Mouse (Mus musculus): ENCODE data around the gene Ptx4.

Gene Ptx4

GRCm38 (mm10) chr17:25120406-25120805 lies at the start of gene Ptx4:
Gene Ptx4, plus strand, starts transcription at chr17:25120760.
- in situ Hi-C loops (cut with MboI, MseI), result no loop called here

- in situ Hi-C loops (cut with MboI, MseI), result loop anchor here (10.0 kb wide), 1 partner anchor 438 kb away; no protein-coding TSS in a partner anchor
These were observed 43.7 kb upstream of the Ptx4 start for GRCm38 (mm10) chr17:25076906-25077305.

DNA sequence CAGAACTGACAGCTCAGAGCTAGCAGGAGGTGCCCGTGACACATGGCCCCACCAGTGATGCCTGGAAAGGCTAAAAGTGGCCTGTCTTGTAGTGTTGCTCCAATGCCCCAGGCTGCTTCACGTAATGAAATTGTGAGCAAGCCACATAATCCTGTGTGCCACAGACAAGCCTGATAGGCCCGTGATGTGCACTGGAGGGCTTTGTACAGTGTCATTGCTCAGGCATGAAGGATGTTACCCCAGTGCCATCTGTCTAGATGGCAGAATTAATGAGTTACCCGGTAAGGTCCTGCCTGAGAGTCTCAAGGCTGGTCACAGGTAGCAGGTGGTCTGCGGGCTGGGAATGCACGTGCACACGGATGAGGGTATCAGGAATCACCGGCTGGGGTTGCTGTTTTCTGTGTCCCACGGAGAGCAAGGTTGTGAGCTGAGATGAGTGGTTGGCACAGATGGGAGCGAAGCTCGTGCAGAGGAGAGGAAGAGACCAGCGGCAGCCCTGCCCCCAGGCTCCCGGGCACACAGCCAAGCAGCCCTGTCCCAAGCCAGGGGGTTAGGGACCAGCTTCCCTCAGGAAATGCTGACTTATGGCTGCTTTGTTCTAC lies 42.7 kb upstream of the Ptx4 start:
- in situ Hi-C loops (cut with MboI, MseI), result loop anchor here (10.0 kb wide), 1 partner anchor 437 kb away; no protein-coding TSS in a partner anchor

- in situ Hi-C loops (cut with MboI, MseI), result no loop called here
These were observed 40.4 kb upstream of the Ptx4 start for GRCm38 (mm10) chr17:25080210-25080609.

GRCm38 (mm10) chr17:25080960-25081381 lies 39.6 kb upstream of the Ptx4 start:
- in situ Hi-C loops (cut with MboI, MseI), result no loop called here

DNA sequence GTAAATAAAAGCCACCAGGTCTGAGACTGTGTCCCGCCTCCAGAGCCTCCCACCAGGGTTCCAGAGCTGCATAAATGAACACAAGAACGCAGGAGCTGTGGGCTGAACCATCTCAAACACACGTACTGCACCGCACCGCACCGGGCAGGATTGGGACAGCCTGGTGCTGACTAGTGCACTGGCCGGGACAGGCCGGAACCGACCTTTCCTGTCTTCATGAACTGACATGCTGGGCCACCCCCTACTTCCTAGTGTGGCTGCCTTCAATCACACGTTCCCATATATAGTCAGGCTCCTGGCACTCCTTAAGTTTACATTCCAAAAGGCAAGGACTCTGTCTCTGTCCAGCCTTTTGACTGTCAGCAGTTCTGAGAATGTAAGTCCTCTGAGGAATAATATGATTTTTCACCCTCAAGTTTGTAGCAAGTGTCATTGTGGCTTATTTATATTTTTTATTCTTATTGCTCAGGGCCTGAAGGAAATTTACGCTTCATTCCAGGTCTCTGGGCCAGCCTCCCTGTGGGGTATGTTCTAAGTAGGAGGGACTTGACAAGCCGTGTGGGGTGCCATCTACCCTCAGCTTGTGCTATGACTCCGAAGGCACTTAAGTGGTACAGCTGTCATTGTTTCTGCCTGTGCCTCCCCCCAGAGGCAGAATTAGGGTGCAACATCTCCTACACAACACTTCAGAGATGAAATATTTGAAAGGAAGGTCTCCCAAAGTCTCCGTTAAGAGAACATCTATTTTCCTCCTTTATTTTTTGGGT lies 38.3 kb upstream of the Ptx4 start:
- in situ Hi-C loops (cut with MboI, MseI), result no loop called here

- in situ Hi-C loops (cut with MboI, MseI), result no loop called here
These were observed 37.7 kb upstream of the Ptx4 start for GRCm38 (mm10) chr17:25082887-25083286.

DNA sequence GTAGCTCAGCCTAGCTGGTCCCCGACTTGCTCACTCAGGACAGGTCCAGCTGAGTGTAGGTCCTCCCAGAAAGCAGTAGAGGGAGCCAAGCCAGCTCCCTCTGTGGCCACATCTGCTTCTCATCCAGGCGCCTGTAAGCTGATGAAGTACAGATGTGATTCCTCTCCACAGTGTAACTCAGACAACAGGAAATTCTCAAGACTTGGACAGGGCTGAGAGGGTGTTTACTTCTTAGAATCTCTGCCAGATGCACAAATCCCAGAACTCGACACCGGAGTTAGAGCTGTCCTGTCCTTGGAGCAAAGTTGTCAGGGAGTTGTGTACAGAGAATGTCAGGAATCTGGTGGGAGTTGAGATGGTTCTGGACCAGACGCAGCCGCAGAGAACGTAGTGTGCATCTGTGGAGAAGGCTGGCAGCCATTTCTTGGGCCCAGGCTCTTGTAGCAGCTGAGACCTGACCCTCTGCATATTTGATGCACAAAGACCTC lies 37.1 kb upstream of the Ptx4 start, which contains the start of gene Tmem204:
Tmem204 (minus strand) TSS at position 148 of the 488 bp plus-strand sequence.
- in situ Hi-C loops (cut with MboI, MseI), result no loop called here

DNA sequence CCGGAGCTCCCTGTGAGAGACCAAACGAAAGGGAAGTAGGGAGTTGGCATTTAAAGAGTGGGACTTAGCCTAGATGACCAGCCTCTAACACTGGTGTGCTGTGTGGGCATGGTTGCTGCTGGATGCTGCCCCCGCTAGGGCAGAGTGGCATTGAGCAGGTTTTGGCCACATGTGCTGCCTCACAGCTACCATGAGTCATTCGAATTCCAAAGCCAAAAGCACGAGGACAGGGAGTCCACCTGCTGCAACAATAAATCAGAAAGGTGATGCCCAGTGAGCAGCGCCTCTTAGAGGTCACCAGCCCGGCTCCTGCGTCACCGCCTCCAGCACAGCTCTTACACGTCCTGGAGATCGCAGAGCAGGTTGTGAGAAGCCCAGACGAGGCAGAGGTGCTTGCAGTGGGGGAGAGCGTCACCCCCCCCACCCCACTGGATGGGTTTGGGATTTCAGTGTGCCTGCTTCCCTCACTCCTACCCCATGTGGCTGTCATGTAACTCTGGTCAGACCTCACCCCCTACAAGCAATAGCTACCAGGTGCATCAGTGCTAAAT lies 35.6 kb upstream of the Ptx4 start:
- in situ Hi-C loops (cut with MboI, MseI), result no loop called here

DNA sequence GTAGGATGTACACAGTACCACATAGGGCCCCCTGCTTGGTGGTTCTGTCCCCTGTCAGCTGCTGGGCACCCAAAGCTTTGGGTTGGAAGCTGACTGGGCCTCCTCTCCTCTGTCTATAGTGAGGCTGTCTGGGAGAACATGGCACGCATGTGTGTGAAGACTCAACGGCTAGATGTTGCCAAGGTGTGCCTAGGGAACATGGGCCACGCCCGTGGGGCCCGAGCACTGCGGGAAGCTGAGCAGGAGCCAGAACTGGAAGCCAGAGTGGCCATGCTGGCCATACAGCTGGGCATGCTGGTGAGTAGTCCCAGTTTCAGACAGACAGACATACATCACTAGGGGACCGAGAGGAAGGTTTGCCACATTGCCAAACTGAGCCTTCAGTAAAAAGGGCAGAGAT lies 33.8 kb upstream of the Ptx4 start:
- in situ Hi-C loops (cut with MboI, MseI), result no loop called here

DNA sequence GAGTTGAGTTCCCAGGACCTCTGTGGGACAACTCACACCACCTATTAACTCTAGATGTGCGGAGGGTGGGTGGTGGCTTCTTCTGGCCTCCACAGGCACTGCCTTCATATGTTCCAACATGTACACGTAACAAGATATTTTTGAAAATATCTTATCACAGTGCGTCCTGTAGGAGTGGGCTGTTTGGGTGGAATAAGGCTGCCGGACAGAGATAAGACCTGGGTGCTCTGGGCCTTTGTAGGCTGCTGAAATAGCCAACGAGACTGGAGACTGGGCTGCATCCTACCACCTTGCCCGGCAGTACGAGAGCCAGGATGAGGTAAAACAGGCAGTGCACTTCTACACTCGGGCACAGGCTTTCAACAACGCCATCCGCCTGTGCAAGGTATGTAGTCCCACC lies 31.4 kb upstream of the Ptx4 start:
- in situ Hi-C loops (cut with MboI, MseI), result no loop called here

- in situ Hi-C loops (cut with MboI, MseI), result no loop called here
These were observed 30.1 kb upstream of the Ptx4 start for GRCm38 (mm10) chr17:25090450-25090849.

GRCm38 (mm10) chr17:25096221-25096620 lies 24.3 kb upstream of the Ptx4 start:
- in situ Hi-C loops (cut with MboI, MseI), result no loop called here

GRCm38 (mm10) chr17:25100052-25100451 lies 20.5 kb upstream of the Ptx4 start:
- in situ Hi-C loops (cut with MboI, MseI), result no loop called here

- in situ Hi-C loops (cut with MboI, MseI), result no loop called here
These were observed 19.2 kb upstream of the Ptx4 start for GRCm38 (mm10) chr17:25101338-25101737.

DNA sequence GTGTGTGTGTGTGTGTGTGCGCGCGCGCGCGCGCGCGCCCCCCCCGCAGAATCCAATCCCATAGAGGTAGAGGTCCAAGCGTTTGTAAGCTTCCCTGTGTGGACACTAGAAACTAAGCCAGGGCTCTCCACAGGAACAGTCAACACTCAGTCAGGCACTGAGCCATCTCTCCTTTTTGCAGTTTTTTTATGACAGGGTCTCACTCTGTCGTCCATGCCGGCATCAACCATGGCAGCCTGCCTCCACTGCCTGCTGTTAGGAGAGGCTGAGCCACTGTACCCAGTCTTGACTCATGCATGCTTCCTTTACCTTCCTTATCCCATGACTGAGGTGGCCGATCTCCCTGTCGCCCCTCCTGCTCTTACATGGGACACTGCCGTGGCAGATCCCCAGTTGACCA lies 12.8 kb upstream of the Ptx4 start:
- in situ Hi-C loops (cut with MboI, MseI), result no loop called here

DNA sequence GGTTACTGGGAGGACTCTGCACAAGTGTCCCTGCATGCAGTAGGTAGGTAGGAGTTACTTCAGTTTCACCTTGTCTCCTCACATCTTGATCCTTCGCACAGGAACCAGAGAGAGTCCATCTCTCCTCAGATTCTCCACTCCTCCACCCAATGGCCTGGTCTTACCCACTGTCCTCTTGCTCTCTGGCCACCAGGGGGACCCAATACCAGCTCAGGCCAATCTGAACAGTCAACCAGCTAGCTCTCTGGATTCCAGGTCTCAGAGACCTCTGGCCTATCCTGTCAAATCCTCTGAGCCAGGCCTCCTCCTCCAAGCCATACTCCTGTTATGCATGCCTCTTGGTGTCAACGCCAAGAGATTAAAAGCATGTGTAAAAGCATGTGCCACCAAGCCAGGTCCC lies 11.0 kb upstream of the Ptx4 start:
- in situ Hi-C loops (cut with MboI, MseI), result no loop called here

DNA sequence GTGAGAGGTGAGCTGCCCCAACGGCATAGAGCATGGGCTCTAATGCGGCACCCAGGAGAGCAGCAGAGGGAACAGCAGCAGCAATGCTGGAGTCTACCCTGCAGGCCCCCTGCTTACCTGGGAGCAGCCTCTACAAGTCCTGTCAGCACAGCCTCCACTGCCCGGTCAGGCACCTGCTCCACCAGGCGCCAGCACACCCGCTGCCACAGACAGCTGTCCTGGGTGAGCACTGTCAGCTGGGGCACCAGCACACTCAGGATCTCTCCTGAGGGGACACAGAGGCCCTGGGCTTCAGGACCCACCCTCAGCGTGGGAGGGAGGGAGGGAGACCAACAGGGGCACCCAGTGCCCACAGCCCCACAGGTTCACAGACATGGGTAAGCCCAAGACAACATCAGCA lies 10.0 kb upstream of the Ptx4 start:
- in situ Hi-C loops (cut with MboI, MseI), result loop anchor here (5.0 kb wide), 1 partner anchor 162 kb away; the partner anchor contains the start of gene Ube2i

DNA sequence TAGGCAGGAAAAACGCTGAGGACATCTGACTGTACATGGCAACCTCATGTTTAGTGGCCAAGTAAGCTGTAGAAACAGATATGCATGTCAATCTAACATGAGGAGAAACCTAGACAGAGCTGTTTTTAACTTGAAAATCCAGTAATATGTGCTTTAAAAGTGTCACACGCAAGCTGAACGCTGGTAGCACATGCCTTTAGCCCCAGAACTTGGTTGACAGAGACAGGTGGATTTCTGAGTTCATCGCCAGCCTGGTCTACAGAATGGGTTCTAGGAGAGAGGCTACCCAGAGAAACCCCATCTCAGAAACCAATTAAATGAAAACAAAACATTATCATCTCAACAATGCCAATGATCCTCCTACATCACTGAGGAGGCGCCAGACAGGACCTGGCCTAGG lies 9.3 kb upstream of the Ptx4 start:
- in situ Hi-C loops (cut with MboI, MseI), result loop anchor here (5.0 kb wide), 1 partner anchor 161 kb away; the partner anchor contains the start of gene Ube2i

DNA sequence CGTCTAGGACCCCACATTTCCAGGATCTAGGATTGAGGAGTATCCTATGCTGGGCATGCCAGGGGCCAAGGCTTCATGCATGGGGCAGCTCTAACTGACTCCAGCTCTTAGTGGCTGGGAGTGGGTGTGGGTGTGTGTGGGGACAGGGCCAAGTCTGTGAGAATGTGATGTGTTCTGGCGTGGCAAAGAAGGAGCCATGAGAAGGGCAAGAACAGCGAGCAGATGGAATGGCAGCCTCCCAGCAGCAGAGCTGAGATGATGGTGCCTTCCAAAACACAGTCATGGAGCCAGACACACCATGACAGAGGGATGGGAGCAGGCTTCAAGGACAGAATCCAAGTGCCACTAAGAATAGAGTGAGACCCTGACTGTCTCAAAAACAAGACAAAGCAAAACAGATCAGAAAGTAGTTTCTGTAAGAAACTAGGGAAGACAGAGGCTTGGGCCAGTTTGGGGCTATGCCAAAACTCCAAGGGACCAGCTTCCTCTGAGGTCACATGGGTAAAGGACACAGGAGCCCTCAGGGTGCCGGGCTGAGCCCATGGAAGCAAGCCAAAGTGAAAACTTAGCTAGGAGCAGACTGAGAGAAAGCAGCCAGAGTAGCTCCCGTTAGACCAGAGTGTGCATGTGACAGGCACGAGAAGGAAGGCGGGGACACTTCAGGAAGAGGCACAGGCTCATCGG lies 8.7 kb upstream of the Ptx4 start:
- in situ Hi-C loops (cut with MboI, MseI), result loop anchor here (5.0 kb wide), 1 partner anchor 160 kb away; the partner anchor contains the start of gene Ube2i

- in situ Hi-C loops (cut with MboI, MseI), result loop anchor here (5.0 kb wide), 1 partner anchor 160 kb away; the partner anchor contains the start of gene Ube2i
These were observed 8.1 kb upstream of the Ptx4 start for GRCm38 (mm10) chr17:25112423-25112810.
